Mouse (Mus musculus) liver, adult 2 months (tissue): ENCODE results near the gene Gm20388. TPM values are rescaled to one million over a fixed set of nuclear protein-coding genes. Genes with fewer than 3 reads are reported as not detected.
A peak's percentile ranks its signal among the peaks of the same experiment; 100 is the strongest.

ENCODE experiments used
- DNase-seq: peaks from one replicate; pipeline ENCODE4 v3.0.0-alpha.2; 2011; ENCODE audit warnings: low read depth, low spot score; ENCODE audit errors: extremely low read depth
- H3K27ac ChIP-seq: fragments of 200-500 bp; replicated peaks from 2 replicates; pipeline ENCODE4 v1.5.1; 2012; ENCODE audit warnings: low read depth, mild to moderate bottlenecking, control low read depth, inconsistent platforms, low read length; ENCODE audit not compliant: insufficient read depth
- H3K27me3 ChIP-seq: fragments of 200-500 bp; 2 replicates; pipeline ENCODE4 v1.6.1; 2012; ENCODE audit warnings: mild to moderate bottlenecking, moderate library complexity, low read length, inconsistent platforms; ENCODE audit not compliant: control insufficient read depth, insufficient read depth
- H3K36me3 ChIP-seq: fragments of 200-500 bp; 2 replicates; pipeline ENCODE4 v1.6.1; 2012; ENCODE audit warnings: low read length, inconsistent platforms; ENCODE audit not compliant: control insufficient read depth, insufficient read depth
- H3K4me1 ChIP-seq: fragments of 200-500 bp; 2 replicates; pipeline ENCODE4 v1.6.1; 2011; ENCODE audit warnings: low read length; ENCODE audit not compliant: control insufficient read depth, insufficient read depth
- H3K4me3 ChIP-seq: fragments of 200-500 bp; 2 replicates; pipeline ENCODE4 v1.5.1; 2011; ENCODE audit warnings: low read depth, mild to moderate bottlenecking, control low read depth, low read length, moderate library complexity; ENCODE audit not compliant: insufficient read depth
- H3K79me2 ChIP-seq: fragments of 200-500 bp; 2 replicates; pipeline ENCODE4 v1.6.1; 2012; ENCODE audit warnings: inconsistent platforms, mild to moderate bottlenecking, low read length, moderate library complexity; ENCODE audit not compliant: control insufficient read depth, insufficient read depth
- H3K9ac ChIP-seq: fragments of 200-500 bp; 2 replicates; pipeline ENCODE4 v1.6.1; 2012; ENCODE audit warnings: low read depth, mild to moderate bottlenecking, control low read depth, inconsistent platforms, low read length
- CTCF ChIP-seq: fragments of 200-500 bp; IDR thresholded peaks from 2 replicates; pipeline ENCODE4 v1.5.1; 2011; ENCODE audit warnings: low read depth, low read length, control low read depth
- POLR2A ChIP-seq: fragments of 200-500 bp; IDR thresholded peaks from 2 replicates; pipeline ENCODE4 v1.6.1; 2011; ENCODE audit warnings: low read length, control low read depth; ENCODE audit not compliant: insufficient read depth; ENCODE audit errors: extremely low read depth
- WGBS: fragments of 180-500 bp; shearing (Covaris S2); methylation state at CpG from one replicate; pipeline ENCODE4 v1.1.7; 2018; 5-methylcytosine and 5-hydroxymethylcytosine counted together
- polyA plus RNA-seq: library from polyadenylated mRNA; depleted of rRNA; stranded (reverse); fragments of >200 nt; gene quantifications from 2 replicates; pipeline ENCODE4 v1.2.3, GENCODE M21; 2012
- total RNA-seq: library from RNA; depleted of rRNA; stranded (reverse); fragments of >200 nt; gene quantifications from 2 replicates; pipeline ENCODE4 v1.2.3, GENCODE M21; 2014

The Gm20388 gene
- total and polyA plus RNA-seq, 2 experiments: 6.4 to 19.9 TPM

GRCm38 (mm10) chr8:124152771-124153170 is 4242.1 kb downstream of the Gm20388 start:
- WGBS: 37% methylated on average over 8 of the region's 8 CpGs
- TF ChIP-seq CTCF (no peak), POLR2A (no peak)
- peak overlapping the region; percentile 56 for H3K9ac ChIP-seq

GRCm38 (mm10) chr8:124156324-124156723 is 4245.7 kb downstream of the Gm20388 start:
- H3K27me3 ChIP-seq: no peaks in the 10 kb centered on the region
- H3K79me2 ChIP-seq: peaks cover 2% of the 10 kb centered on the region; the same call in 1 of the 2 replicates
- WGBS: 92% methylated on average over 7 of the region's 7 CpGs
- DNase-seq: no peak
- H3K9ac ChIP-seq: no peak overlapping the region
- H3K27ac ChIP-seq: no peak overlapping the region
- no peak for TF ChIP-seq CTCF
- TF ChIP-seq POLR2A: no peak
- peaks cover 3% of the 10 kb centered on the region; the same call in 1 of the 2 replicates for H3K4me1 ChIP-seq
- no peaks in the 10 kb centered on the region for H3K36me3 ChIP-seq
- H3K4me3 ChIP-seq: no peak overlapping the region

More at GRCm38 (mm10) chr8:124152771-124153170, 4242.1 kb downstream of the Gm20388 start:
- peak; percentile 97 for DNase-seq
- peaks cover 6% of the 10 kb centered on the region; the same call in 1 of the 2 replicates for H3K79me2 ChIP-seq
- peak overlapping the region; percentile 47 for H3K4me3 ChIP-seq
- H3K36me3 ChIP-seq: peaks cover 6% of the 10 kb centered on the region; the same call in 1 of the 2 replicates
- H3K27ac ChIP-seq: peak overlapping the region; percentile 84
- no peaks in the 10 kb centered on the region for H3K27me3 ChIP-seq
- H3K4me1 ChIP-seq: peaks cover 5% of the 10 kb centered on the region

DNA sequence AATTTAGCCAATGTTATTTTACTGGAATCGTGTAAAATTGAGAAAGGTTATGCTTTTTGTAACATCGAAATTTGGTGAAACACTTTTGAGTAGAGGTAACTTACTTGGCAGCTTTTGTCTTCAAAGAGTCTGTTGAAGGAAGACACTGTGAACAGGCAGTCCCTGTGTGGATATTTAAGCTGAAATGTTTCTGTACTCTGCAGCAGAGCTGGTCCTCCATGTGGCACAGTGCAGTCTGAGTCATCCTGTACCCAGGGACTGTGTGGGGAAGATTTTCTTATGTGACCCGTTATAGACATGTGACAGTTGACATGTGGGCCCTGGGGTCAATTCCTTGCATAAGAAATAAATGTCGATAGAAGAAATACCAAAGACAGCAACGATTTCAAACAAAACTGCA is 4251.0 kb downstream of the Gm20388 start:
- WGBS: 85% methylated on average over 5 of the region's 5 CpGs
- Histone ChIP-seq H3K79me2 (no peaks in the 10 kb centered on the region), H3K27me3 (no peaks in the 10 kb centered on the region), H3K4me3 (no peak overlapping the region), H3K27ac (no peak overlapping the region), H3K36me3 (no peaks in the 10 kb centered on the region), H3K4me1 (no peaks in the 10 kb centered on the region), H3K9ac (no peak overlapping the region)
- TF ChIP-seq POLR2A: no peak
- TF ChIP-seq CTCF: no peak
- DNase-seq: no peak

DNA sequence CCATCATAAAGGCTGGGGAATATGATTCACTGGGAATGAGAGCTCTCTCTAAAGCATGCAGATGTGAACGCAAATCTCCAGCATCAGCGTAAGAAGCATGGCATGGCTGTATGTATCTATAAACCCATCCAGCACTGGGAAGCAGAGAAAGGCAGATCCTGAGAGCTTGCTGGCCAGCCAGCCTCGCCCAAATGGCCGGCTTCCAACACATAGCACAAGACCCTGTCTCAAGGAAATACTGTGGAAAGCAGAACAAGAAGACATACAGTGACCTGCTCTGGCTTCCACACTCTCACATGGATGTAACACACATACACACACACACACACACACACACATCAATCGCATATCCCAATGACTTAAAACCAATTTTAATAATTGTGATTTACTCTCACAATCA is 4252.6 kb downstream of the Gm20388 start:
- Histone ChIP-seq H3K4me3 (no peak overlapping the region), H3K36me3 (no peaks in the 10 kb centered on the region), H3K79me2 (no peaks in the 10 kb centered on the region), H3K27me3 (no peaks in the 10 kb centered on the region), H3K27ac (no peak overlapping the region), H3K4me1 (no peaks in the 10 kb centered on the region), H3K9ac (no peak overlapping the region)
- 92% methylated on average over 5 of the region's 5 CpGs for WGBS
- no peak for DNase-seq
- no peak for TF ChIP-seq CTCF
- no peak for TF ChIP-seq POLR2A

DNA sequence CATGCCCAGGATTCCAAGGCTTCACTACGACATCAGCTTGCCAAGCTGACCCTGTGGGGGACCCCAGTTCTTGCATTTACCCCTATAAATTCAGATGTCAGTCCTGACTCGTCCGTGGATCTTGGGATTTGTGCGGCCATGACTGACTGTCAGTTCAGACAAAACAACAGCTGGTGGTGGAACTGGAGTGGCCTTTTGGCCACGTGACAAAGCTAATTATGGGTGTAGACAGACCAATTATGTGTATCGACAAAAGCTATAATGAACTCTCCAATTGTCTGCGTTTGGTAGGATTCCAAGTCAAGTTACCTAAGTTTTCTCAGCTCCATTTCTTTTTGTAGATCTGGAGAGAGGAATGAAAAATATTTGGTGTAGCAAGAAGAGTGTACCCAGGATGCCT is 4259.1 kb downstream of the Gm20388 start:
- TF ChIP-seq CTCF: no peak
- H3K9ac ChIP-seq: no peak overlapping the region
- H3K4me3 ChIP-seq: no peak overlapping the region
- DNase-seq: no peak
- no peak overlapping the region for H3K27ac ChIP-seq
- WGBS: 84% methylated on average over 7 of the region's 7 CpGs
- no peaks in the 10 kb centered on the region for H3K27me3 ChIP-seq
- no peaks in the 10 kb centered on the region for H3K79me2 ChIP-seq
- no peaks in the 10 kb centered on the region for H3K4me1 ChIP-seq
- no peaks in the 10 kb centered on the region for H3K36me3 ChIP-seq

DNA sequence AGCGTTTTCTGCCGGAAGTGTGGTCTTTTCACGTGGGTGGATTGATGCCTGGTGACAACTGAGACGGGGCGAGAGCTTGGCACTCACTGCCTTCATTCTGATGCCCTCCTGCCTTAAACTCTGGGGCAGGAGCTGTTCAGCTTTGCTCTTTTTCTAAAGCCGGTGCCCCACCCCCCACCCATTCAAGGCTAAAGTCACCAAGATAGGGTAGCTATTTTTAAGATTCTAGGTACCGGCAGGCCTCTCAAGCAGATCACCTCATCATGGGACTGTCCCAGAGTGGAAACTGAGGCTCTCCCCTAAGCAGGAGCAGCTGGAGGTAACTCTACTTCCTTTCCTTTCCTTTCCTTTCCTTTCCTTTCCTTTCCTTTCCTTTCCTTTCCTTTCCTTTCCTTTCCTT is 4260.0 kb downstream of the Gm20388 start:
- Histone ChIP-seq H3K4me1 (no peaks in the 10 kb centered on the region), H3K9ac (no peak overlapping the region), H3K36me3 (no peaks in the 10 kb centered on the region), H3K27ac (no peak overlapping the region), H3K79me2 (no peaks in the 10 kb centered on the region), H3K4me3 (no peak overlapping the region), H3K27me3 (no peaks in the 10 kb centered on the region)
- 85% methylated on average over 7 of the region's 7 CpGs for WGBS
- DNase-seq: no peak
- TF ChIP-seq POLR2A: no peak
- no peak for TF ChIP-seq CTCF
